Mouse (Mus musculus): Measurements from ENCODE around the gene Ctnnbip1.
"Not testable (repeated sequence)": the region's sequence is repeated elsewhere in the genome, so short reads cannot be mapped to it uniquely, and the experiment has no call there.

The Ctnnbip1 gene

DNA sequence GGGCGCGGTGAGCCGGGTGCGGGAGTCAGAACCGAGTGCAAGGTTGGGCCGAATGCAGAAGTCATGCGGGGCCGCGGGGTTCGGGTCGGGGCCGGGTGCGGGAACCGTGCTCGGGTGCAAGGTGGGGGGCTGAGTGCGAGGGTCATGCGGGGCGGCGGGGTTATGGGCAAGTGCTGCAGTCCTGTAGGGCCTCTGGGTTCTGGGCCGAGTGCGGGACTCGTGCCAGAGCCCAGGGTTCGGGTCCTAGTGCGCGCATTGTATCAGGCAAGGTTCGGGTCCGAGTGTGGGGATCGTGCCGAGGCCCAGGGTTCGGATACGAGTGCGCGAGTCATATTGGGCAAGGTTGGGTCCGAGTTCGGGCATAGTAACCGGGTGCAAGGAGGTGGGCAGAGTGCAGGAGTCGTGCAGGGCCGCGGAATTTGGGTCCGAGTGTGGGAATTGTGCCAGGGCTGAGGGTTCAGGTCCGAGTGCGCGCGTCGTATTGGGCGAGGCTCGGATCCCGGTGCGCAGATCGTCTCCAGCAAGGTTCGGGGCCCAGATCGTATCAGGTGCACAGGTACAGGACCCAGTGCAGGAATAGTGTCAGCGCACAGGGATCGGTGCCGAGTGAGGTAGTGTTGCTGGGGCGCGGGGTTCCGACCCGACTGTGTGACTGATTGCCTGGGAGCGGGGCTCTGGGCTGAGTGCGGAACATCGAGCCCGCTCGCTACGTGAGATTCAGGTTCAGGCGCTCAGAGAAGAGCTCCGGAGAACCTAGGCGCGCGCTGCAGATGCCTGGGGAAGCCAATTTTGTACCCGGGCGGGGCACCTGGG is 69.0 kb downstream of the Ctnnbip1 start:
- no peak for DNase-seq (ENCODE audit: low spot score)

DNA sequence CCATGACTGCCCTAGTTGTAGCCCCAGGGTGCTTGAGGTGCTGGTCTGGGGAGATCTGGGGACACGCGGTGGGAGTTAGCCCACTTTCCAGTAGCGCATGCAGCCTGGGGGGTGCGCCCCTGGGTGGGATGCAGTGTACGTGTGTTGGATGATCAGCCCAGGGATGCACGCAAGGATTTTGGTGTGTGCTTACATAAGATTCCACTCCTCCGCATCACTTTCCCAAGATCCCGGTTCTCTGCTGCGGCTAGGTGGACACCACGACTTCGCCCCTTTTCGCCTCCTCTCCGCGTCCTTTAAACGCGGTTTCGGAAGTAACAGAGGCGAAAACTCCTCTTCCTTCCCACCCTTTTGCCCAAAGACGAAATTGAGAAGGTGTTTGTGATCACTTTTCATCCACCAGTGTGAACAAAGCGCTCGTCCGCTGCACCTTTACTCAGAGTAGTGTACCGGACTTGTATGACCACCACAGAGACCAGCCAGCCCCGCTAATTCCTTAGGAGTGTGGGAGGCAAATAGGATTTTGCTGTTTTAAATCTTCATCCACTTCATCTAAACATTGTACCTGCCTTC is 69.6 kb downstream of the Ctnnbip1 start:
- DNase-seq (ENCODE audit: low spot score) = no peak

DNA sequence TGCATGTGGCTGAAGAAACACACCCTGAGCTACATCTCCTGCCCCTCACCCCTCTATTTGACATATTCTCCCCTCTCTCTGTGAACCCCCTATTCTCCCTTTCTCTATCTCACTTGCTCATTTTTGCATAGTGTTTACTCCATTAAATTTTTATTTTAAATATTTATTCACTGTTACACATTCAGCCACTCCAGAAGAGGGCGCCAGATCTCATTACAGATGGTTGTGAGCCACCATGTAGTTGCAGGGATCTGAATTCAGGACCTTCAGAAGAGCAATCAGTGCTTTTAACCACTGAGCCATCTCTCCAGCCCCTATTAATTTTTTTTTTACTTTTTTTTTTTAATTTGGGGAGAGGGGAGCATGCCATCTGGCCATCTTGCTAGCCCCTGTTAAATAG is 72.2 kb downstream of the Ctnnbip1 start:
- DNase-seq (ENCODE audit: low spot score) = no peak

DNA sequence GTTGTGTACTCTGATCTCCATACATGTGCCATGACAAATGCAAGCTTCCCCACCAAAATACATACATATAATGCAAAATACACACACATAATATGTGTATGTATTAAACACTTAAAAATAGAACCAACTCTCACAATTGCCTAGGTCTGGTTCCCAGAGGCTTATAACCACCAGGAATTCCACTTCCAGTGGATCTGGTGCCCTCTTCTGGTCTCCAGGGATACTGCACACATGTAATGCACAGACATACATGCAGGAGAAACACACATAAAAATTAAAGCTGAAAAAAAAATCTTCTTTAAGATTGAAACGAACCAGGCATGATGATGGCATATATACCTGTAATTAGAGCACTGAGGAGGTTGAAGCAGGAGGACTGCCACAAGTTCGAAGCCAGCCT is 73.5 kb downstream of the Ctnnbip1 start:
- DNase-seq (ENCODE audit: low spot score) = no peak

DNA sequence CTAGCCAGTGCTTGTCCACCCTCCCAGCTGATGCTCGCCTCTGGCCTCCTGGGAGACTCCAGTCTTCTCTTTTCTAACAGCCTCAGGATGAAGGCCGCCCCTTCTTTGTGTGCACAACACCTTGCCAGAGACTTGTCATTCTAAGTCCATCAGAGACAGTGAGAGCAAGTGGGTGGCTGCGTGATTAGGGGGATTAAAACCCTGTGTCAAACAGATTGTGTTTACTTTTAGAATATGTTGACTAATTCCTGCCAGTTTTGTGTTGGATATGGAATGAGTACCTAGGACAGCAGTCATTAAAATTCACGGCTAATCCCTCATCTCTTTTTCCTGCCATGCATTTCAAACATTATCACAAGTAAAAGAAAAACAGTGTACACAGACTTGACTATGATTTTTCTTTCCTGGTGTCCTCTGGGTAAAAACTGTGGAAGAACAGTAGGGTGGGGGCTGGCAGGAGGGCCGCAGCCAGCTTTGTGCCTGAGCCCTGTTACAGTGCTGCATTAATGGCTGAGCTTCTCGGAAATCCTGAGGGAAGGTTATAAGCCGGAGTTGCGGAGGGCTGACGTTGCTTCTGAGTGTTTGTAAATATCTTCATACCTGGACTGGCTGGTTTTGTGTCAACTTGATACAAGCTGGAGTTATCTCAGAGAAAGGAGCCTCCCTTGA is 77.0 kb downstream of the Ctnnbip1 start:
- no peak for DNase-seq (ENCODE audit: low spot score)

DNA sequence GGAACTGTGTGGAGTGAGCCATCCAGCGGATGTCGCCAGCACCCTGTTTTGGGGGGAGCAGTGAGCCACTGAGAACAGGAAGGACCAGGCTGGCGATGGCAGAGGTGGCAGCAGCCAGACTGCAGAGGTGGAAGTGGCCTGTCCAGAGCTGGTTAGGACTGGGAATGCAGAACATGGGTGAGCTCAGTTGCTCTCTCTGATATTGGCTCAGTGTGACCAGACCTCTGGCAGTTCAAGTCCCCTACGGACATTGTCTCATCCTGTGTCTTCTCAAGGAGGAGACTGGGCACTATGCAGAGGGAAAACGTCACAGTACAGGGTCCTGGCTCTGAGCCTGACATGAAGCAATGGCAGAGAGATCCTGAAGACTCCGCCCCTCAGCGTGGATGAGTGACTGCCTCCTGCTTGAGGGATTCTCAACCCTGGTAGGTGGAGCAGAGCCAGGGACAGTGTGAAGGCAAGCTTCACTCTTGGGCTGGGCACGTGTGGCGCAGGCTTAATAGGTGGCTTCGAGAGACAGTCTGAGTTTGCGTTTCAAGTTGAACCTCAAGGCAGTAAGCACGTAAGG is 79.7 kb downstream of the Ctnnbip1 start:
- DNase-seq (ENCODE audit: low spot score) = no peak

DNA sequence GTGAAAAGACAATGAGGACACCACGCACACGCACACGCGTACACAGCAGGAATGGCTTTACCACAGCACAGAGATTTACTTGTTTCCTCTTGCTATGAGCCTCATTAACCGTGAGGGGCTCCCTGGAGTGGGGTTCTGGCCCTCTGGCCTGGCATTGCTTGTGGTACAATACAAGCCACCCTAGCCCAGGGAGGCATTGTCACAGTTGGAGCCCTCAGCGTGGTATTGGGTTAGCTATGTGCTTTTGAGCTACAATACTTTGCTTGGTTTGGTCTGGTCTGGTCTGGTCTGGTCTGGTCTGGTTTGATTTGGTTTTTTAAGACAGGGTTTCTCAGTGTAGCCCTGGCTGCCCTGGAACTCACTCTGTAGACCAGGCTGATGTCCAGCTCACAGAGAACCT is 81.5 kb downstream of the Ctnnbip1 start:
- no peak for DNase-seq (ENCODE audit: low spot score)

DNA sequence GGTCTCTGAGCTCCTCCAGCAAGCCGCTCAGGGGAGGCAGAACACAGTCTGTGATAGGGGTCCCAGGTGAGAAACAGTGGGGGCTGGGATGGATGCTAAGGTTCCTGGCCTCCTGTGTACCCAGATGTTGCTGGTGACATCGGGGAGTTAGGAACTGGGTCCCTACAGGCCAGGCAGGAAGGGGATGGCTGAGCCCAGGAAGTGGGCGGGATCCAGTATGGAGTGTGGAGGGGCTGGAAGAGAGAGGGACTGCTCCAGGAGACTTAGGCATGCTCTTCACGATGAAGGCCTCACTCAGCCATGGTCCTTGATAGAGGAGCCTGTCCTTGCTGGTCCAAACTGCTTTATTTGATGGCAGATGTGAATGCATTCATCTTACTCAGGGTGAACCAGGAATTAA is 82.1 kb downstream of the Ctnnbip1 start:
- DNase-seq (ENCODE audit: low spot score) = no peak

DNA sequence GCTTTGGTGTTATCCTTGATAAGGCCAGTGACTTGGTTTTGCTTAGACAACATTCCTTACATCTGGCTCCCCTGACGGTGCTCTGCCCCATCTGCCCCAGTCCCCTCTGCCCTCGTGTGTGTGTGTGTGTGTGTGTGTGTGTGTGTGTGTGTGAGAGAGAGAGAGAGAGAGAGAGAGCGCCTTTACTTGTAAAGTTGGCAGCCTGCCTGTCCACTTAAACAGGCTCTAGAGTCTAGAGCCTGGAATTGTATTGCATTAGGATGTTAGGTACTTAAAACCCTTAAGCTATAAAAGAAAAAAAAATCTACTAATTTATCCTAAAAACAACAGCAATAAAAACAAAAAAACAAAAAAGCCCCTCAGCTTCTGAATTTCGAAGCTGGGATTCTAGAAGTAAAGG is 83.4 kb downstream of the Ctnnbip1 start:
- no peak for DNase-seq (ENCODE audit: low spot score)

DNA sequence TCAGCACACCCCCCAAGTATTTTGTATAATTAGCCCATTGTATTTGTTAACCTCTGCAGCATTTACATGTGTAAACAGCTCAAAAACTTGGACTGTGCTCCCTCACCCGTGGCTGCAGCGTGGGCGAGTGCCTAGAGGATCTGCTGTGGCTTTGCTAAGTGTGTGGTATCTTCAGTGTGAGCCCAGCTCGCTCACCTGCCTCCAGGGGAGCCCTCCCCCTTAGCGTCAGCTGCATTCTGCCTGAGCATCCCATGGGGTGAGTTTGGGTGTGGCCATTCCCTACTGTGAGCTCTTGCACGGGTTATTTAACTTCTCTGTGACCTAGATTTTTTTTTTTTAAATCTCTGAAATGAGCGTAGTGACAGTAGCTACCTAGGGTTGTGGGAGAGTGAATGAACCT is 84.2 kb downstream of the Ctnnbip1 start:
- DNase-seq (ENCODE audit: low spot score) = no peak

DNA sequence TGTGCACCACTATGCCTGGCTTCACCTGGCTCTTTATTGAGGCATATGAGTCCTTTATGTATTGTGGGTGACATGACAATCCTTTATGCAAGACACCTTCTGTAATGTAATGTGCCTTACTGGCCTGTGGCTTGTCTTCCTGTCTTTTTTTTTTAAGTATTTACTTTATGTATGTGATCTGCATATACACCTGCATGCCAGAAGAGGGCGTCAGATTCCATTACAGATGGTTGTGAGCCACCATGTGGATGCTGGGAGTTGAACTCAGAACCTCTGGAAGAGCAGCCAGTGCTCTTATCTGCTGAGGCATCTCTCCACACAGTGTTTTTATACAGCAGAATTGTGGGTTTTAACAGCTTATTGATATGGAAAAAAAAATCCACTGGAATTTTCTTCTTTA is 85.8 kb downstream of the Ctnnbip1 start:
- no peak for DNase-seq (ENCODE audit: low spot score)

DNA sequence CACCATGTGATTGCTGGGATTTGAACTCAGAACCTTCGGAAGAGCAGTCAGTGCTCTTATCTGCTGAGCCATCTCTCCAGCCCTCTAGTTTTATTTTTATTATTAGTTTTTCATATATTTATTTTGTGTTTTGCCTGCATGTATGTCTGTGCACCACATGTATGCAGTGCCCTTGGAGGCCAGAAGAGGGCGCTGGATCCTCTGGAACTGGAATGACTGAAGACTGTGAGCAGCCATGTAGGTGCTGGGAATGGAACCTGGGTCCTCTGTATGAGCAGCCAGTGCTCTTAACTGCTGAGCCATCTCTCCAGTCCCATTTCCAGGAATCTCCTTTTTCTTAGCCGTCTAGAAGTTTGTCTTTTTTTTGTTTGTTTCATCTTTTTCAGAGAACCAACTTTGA is 86.5 kb downstream of the Ctnnbip1 start:
- DNase-seq (ENCODE audit: low spot score) = no peak

DNA sequence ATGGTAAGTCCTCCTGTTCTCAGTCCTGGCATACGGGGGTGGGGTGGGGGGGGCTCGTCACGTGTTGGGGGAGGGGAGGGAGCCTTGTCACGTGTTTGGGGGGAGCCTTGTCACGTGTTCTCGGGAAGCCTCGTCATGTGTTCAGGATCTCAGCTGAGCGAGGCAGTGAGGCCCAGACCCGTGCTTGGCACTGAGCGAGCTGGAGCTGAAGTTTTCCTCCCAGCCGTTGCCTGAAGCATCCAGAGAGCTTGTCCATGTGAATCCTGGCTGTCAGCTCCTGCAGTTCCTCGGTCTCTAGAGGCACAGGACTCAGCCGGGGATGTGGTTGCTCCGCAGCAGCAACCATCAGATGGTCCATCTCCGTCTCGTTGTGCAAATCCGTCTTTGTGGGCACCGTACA is 88.0 kb downstream of the Ctnnbip1 start:
- DNase-seq (ENCODE audit: low spot score) = no peak

DNA sequence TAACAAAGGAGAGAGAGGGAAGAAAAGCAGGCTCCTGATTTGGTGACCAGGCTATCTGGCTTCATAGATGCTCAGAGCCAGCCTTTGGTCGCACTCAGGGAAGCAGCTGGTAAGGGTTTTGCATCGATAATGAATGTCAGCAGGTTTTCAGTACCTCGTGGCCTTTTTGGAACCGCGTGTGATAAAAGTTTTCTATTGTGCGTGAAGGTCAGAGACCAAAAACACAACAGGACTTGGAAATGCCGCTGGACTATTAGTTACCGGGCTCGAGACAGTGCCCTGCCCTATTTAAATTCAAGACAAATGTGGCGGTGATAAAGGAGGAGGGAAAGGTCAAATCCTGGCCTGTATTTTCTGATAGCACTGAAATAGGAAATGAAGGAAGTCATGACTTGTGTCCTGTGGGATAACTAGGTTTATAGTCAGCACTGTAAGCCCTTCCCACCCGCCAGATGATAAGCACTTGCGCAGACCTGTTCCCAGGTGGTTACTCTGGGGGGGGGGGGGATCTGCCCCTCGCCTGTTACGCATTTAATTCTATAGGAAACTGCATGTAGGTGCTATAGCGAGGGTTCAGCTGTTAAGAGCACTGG is 88.8 kb downstream of the Ctnnbip1 start:
- DNase-seq (ENCODE audit: low spot score) = no peak

DNA sequence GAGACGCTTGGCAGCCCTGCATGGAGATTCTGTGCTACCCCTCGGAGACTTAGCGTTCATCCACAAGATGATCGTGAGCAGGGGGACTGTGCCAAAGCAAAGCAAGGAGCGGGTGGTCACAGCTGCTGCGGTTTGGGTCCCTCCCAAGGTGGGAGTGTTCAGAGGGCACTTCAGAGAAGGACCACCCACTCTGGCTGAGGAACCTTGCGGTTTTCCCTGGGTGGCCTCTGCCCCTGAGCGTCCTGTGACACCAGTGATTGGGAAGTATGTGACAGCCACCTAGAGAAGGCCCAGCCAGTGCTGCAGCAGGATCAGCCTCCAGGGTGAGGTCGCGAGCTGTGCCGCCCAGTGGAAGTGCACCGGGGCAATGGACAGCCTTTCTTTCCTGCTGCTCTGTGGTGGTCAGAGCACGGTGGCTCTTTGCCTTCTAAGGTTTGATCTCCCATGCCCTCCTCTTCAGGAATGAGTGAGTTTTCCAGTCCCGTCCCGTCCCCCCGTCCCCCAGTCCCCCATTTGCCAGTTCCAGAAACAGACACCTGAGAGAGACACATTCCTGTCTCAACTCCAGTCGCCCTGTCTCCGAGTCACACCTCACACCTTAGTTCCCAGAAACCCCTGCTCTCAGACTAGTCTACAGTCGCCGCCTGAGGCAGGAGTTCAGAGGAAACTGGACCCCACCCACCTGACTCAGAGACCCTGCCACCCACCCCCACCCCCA is 89.7 kb downstream of the Ctnnbip1 start:
- DNase-seq (ENCODE audit: low spot score) = no peak

DNA sequence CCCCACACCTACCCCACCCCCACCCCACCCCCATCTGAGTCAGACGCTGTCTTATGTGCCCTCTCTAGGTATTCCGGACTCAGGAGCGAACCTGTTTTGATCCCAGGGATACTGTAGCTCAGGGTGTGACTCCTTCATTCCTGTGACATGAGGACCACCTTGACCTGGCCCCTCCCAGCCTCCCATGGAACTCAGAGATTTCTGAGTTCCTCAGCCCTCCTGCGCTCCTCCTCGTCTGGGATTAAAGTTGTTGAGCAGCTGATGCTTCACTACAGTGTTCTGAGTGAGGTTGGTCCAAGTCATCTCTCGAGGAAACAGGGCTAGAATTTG is 90.2 kb downstream of the Ctnnbip1 start:
- no peak for DNase-seq (ENCODE audit: low spot score)

DNA sequence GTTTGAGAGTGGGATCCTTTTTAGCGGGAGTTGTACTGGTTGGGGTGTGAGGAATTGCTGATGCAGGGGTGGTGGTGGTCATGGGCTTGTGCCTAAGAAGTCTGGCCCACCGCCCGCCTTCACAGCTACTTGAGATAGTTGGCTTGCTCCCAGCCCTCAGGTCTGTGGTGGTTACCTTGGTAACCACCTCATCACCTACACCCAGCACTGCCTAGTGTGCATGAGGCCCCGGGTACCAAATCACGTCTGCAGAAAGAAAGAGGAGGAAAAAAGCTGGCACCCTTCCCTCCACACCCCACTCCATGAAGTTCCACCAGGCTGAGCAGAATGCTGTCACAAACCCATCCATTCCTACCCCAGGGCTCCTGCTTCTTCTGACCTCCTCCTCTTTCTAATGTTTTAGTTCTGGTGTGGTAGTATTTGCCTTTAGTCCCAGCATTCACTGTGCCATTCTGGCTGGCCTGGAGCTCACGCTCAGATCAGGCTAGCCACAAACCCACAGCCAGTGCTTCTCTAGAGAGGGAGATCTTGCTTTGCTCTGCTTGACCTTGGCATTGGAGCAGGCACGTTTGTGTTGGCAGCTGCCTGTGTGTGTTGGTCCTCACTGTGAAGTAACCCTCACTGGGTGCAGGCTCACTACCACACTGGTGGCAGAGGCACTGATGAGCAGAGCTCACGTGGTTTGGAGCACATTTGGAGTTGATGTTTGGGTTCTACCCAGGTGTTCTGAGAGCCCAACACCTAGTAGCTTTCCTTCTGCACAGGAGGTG is 91.4 kb downstream of the Ctnnbip1 start:
- DNase-seq (ENCODE audit: low spot score) = no peak

DNA sequence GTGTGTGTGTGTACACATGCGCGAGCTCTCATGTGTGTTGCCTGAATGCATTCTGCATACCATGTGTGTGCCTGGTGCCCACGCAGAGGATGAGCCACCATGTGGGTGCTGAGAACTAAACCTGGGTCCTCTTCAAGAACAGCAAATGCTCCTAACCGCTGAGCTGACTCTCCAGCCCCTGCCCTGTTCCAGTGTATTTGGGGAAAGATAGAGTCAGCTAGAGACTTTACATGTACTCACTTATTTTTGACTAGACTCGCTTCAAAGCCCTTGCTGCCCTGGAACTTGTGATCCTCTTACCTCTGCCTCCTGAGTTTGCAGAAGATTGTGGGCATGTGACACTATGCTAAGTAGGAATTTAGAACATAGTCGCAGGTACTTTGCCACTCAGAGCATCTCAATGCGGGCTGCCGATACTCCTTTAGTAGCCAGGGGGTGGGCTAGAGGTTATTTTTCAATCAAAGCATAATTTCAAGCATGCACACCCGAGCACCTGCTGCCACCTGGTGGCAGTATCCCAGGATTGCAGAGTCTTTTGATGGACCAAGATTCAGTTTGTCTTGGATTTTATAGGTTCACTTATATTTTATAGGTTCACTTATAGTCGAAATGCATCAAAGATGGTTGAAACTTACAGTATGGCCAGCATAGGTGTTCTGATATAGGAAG is 93.5 kb downstream of the Ctnnbip1 start:
- DNase-seq (ENCODE audit: low spot score) = peak; percentile 68

DNA sequence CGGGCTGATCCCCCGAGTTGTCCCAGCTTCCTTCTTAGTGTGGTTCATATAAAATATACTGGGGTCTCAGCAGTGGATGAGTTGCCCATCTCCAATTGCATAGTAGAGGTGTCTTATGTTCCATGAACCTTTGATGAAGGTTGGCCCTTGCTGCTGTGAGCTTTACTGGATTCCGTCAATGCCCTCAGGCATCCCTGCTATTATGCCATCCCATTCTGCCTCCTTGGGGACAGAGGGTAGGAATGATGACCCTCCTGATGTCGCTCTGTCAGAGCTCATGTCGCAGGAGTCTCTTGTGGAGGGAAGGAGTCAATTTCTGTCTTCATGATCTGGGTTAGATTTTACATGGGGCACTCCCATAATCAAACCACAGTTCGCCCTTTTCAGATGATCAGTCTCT is 95.5 kb downstream of the Ctnnbip1 start:
- DNase-seq (ENCODE audit: low spot score) = not testable (repeated sequence)

DNA sequence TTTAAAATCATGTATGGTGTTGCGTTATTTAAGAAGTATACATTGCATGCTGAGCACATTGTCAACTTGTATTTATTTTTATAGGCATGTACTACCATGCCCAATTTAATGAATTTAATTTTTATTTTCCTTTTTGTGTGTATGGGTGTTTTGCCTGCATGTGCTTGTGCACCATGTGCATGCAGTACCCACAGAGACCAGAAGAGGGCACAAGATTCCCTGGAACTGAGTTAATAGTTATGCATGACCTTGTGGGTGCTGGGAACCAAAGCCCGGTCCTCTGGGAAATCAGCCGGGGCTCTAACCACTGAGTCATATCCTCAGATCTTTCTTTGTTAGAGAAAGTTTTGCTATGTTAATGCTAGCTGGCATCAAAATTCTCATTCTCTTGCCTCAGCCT is 96.8 kb downstream of the Ctnnbip1 start:
- no peak for DNase-seq (ENCODE audit: low spot score)
